ENCODE assay signal across 11 mouse cellular contexts in the genomic region with DNA sequence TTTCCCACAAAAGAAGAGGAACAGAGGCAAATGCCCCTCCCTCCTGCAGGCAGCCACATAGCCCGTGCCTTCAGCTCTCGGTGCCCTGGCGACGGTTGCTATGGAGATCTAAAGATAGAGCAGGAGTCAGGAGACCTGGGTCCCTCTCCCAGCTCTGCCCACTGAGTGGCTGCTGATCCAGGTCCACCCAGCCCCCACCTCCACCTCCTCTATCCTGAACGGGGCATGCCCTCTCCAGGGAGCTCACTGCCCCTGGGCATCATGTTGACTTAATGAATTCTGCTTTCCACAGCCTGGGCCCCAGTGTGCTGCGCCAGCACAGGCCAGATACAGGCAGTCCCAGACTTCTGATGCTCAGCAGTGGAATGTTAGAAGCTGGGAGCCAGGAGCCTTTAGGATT. TPM values are rescaled to one million over a fixed set of nuclear protein-coding genes. Genes with fewer than 3 reads are reported as not detected.
DNase-seq lines count a peak whose midpoint lies in the region; ATAC-seq lines count a peak whose summit lies in the region.
"Had no signal": no experiment of that assay in that cellular context is flagged by ENCODE, and none has a peak within 500 bp of the region (broad histone marks: within the 10 kb centered on the region; RNA-seq: fewer than 3 reads in every experiment).

No protein-coding gene starts in this region.

- no peak for DNase-seq in heart, postnatal 14 days
- peak; percentile 75 to 91 for DNase-seq in kidney, adult 8-10 months
- DNase-seq in left cerebral cortex, postnatal 25 days (ENCODE audit: low spot score in 2 of 2): peak; percentile 75 to 85
- peak; percentile 23 for DNase-seq in retina, adult 2 months (ENCODE audit: low read depth, low spot score)
- no peak for DNase-seq in thymus, postnatal 36 days

- peak; percentile 51 for ATAC-seq in heart, embryonic 12.5 days (ENCODE audit: insufficient number of reproducible peaks, low FRiP score)
- ATAC-seq in forebrain, embryonic 16.5 days: peak; percentile 94
- ATAC-seq in monocyte, adult 5-6 weeks (replicated peaks; ENCODE audit: insufficient number of reproducible peaks, low FRiP score, low TSS enrichment, poor library complexity, severe bottlenecking): no peak

- 12% methylated on average over 6 of the region's 6 CpGs for WGBS in heart, embryonic 12.5 days
- 5% methylated on average over 6 of the region's 6 CpGs for WGBS in forebrain, embryonic 16.5 days

- no peaks in the 10 kb centered on the region for H3K9me3 ChIP-seq in heart, embryonic 12.5 days (replicated peaks)
- no peaks in the 10 kb centered on the region for H3K9me3 ChIP-seq in forebrain, embryonic 16.5 days (ENCODE audit: control insufficient read depth, low read length)

- H3K4me3 ChIP-seq in heart, embryonic 12.5 days: no peak overlapping the region
- H3K4me3 ChIP-seq in forebrain, embryonic 16.5 days (replicated peaks; ENCODE audit: low read length): no peak overlapping the region
- H3K4me3 ChIP-seq: erythroblast, embryonic 14.5 days had no signal

- peaks cover 27% of the 10 kb centered on the region for H3K4me1 ChIP-seq in heart, embryonic 12.5 days (replicated peaks)
- H3K4me1 ChIP-seq in forebrain, embryonic 16.5 days (replicated peaks; ENCODE audit: control insufficient read depth, insufficient read depth, low read length): peaks cover 15% of the 10 kb centered on the region

- H3K27me3 ChIP-seq in heart, embryonic 12.5 days (replicated peaks): no peaks in the 10 kb centered on the region
- H3K27me3 ChIP-seq in forebrain, embryonic 16.5 days (replicated peaks; ENCODE audit: control insufficient read depth, insufficient read depth, low read length): no peaks in the 10 kb centered on the region
- H3K27me3 ChIP-seq: CH12.LX had no signal

- H3K36me3 ChIP-seq in heart, embryonic 12.5 days: no peaks in the 10 kb centered on the region
- H3K36me3 ChIP-seq in forebrain, embryonic 16.5 days (ENCODE audit: control insufficient read depth, insufficient read depth): no peaks in the 10 kb centered on the region

- intact Hi-C loops in heart, postnatal 14 days (cut with DNase I): no loop called here
- intact Hi-C loops in left cerebral cortex, postnatal 25 days (cut with DNase I): loop anchor here (5.0 kb wide), 1 partner anchor 612 kb away; no protein-coding TSS in a partner anchor

- H3K27ac ChIP-seq in heart, embryonic 12.5 days (ENCODE audit: poor library complexity, severe bottlenecking): no peak overlapping the region
- peak overlapping the region; percentile 47; the same call in 1 of the 2 replicates for H3K27ac ChIP-seq in forebrain, embryonic 16.5 days (ENCODE audit: low read length)

- no peak overlapping the region for H3K4me2 ChIP-seq in heart, embryonic 12.5 days
- H3K4me2 ChIP-seq in forebrain, embryonic 16.5 days (ENCODE audit: low read length): no peak overlapping the region

- H3K9ac ChIP-seq in heart, embryonic 12.5 days: no peak overlapping the region
- no peak overlapping the region for H3K9ac ChIP-seq in forebrain, embryonic 16.5 days (replicated peaks; ENCODE audit: low read depth, low read length)

RNA-seq across cellular contexts. Expression of a gene that starts 11.8 kb away (rescaled TPM):
- not detected in 2 replicates for polyA plus RNA-seq in heart, embryonic 12.5 days (2016; fragmentation: Nextera tagmentation; extraction: Ambion mirVana)
- not detected for total RNA-seq in heart, postnatal 14 days (2021)
- not detected in 2 replicates for polyA plus RNA-seq in forebrain, embryonic 16.5 days (2015; fragmentation: Nextera tagmentation; extraction: Ambion mirVana)
- total RNA-seq in left cerebral cortex, postnatal 25 days (2021): not detected
- total RNA-seq in monocyte, adult 5-6 weeks (2017): not detected in 3 replicates
- polyA plus RNA-seq: small intestine, adult 2 months had no signal

RNA-seq across cellular contexts. Expression of a gene that starts 18.1 kb away (rescaled TPM):
- polyA plus RNA-seq in heart, embryonic 12.5 days (2016; fragmentation: Nextera tagmentation; extraction: Ambion mirVana): 4.5 and 5.9 TPM in 2 replicates
- 10 to 100 TPM; 11.7 to 14.5 TPM for total RNA-seq in heart, postnatal 14 days (2021)
- 3.3 and 4.0 TPM in 2 replicates for polyA plus RNA-seq in forebrain, embryonic 16.5 days (2015; fragmentation: Nextera tagmentation; extraction: Ambion mirVana)
- total RNA-seq in left cerebral cortex, postnatal 25 days (2021): 1 to 10 TPM; 6.5 to 7.4 TPM
- total RNA-seq in monocyte, adult 5-6 weeks (2017): 0.64 to 7.9 TPM (median 1.5 TPM) in 3 replicates

RNA-seq across cellular contexts. Expression of a gene that starts 18.2 kb away (rescaled TPM):
- polyA plus RNA-seq in heart, embryonic 12.5 days (2016; fragmentation: Nextera tagmentation; extraction: Ambion mirVana): 84.4 and 87.0 TPM in 2 replicates
- total RNA-seq in heart, postnatal 14 days (2021): 10 to 100 TPM; 90.0 to 98.9 TPM
- polyA plus RNA-seq in forebrain, embryonic 16.5 days (2015; fragmentation: Nextera tagmentation; extraction: Ambion mirVana): 74.3 and 90.5 TPM in 2 replicates
- 10 to 100 TPM; 61.8 to 62.8 TPM for total RNA-seq in left cerebral cortex, postnatal 25 days (2021)
- total RNA-seq in monocyte, adult 5-6 weeks (2017): 11.1 to 25.7 TPM (median 18.3 TPM) in 3 replicates

Comparison
In these comparisons a context has a peak if more than half of its experiments do, and no peak if none do; other contexts are left out.
1. DNase-seq: peak in kidney, adult 8-10 months (2 of 2), left cerebral cortex, postnatal 25 days (2 of 2) and retina, adult 2 months (single experiment); none in heart, postnatal 14 days (0 of 2) and thymus, postnatal 36 days (0 of 2).